Mouse (Mus musculus): Measurements from ENCODE around the gene Esrrg.

GRCm38 (mm10) chr1:188152011-188152410 lies 543.4 kb downstream of the Esrrg start:
- TF ChIP-seq CTCF (IDR thresholded peaks at IDR 0.05; ENCODE audit: insufficient read depth, low read depth, low read length): no peak
- no peak for TF ChIP-seq POLR2A (IDR thresholded peaks at IDR 0.05; ENCODE audit: insufficient read depth, low read depth, low read length)
